Mouse (Mus musculus) embryonic facial prominence, embryonic 12.5 days (tissue): ENCODE results near the gene Fthl17a. TPM values are rescaled to one million over a fixed set of nuclear protein-coding genes. Genes with fewer than 3 reads are reported as not detected.

Experiments
- ATAC-seq: fragments of 200-750 bp; cut with Nextera tagmentation; 2 replicates; pipeline ENCODE4 v1.8.0; 2017; ENCODE audit not compliant: insufficient number of reproducible peaks, insufficient read depth, low FRiP score, low TSS enrichment
- H3K27ac ChIP-seq: fragments of 300-500 bp; sonication (generic); 2 replicates; pipeline ENCODE4 v1.5.1; 2016; ENCODE audit warnings: mild to moderate bottlenecking
- H3K27me3 ChIP-seq: fragments of 300-500 bp; sonication (generic); 2 replicates; pipeline ENCODE4 v1.6.1; 2016; ENCODE audit warnings: mild to moderate bottlenecking, moderate library complexity
- H3K36me3 ChIP-seq: fragments of 300-500 bp; sonication (generic); 2 replicates; pipeline ENCODE4 v1.6.1; 2016; ENCODE audit warnings: mild to moderate bottlenecking
- H3K4me1 ChIP-seq: fragments of 300-500 bp; sonication (generic); 2 replicates; pipeline ENCODE4 v1.6.1; 2016
- H3K4me2 ChIP-seq: fragments of 300-500 bp; sonication (generic); replicated peaks from 2 replicates; pipeline ENCODE4 v1.6.1; 2016; ENCODE audit warnings: mild to moderate bottlenecking, moderate library complexity
- H3K4me3 ChIP-seq: fragments of 300-500 bp; sonication (generic); 2 replicates; pipeline ENCODE4 v1.5.1; 2016; ENCODE audit warnings: mild to moderate bottlenecking
- H3K9ac ChIP-seq: fragments of 300-500 bp; sonication (generic); 2 replicates; pipeline ENCODE4 v1.6.1; 2016; ENCODE audit warnings: mild to moderate bottlenecking, moderate library complexity
- H3K9me3 ChIP-seq: fragments of 300-500 bp; sonication (generic); 2 replicates; pipeline ENCODE4 v1.6.1; 2016; ENCODE audit warnings: mild to moderate bottlenecking, moderate library complexity
- WGBS: fragments of 180-500 bp; shearing (Covaris S2); methylation state at CpG from one replicate; pipeline ENCODE4 v1.1.7; 2016; 5-methylcytosine and 5-hydroxymethylcytosine counted together
- polyA plus RNA-seq: library from polyadenylated mRNA; unstranded; fragments of >200 nt; fragmentation: Nextera tagmentation; extraction: Ambion mirVana; gene quantifications from 2 replicates; pipeline ENCODE4 v1.2.1, GENCODE M21; 2016

Fthl17a gene
- polyA plus RNA-seq, result not detected in 2 replicates

- no peak within 1 kb of the TSS for H3K9ac ChIP-seq
- no peak for ATAC-seq
- no peak within 1 kb of the TSS for H3K4me3 ChIP-seq
- no peaks in the 10 kb centered on the region for H3K36me3 ChIP-seq
- no peak within 1 kb of the TSS for H3K4me2 ChIP-seq
- no peaks in the 10 kb centered on the region for H3K27me3 ChIP-seq
- H3K27ac ChIP-seq, result no peak within 1 kb of the TSS
- WGBS, result 89% methylated on average over 2 of the region's 2 CpGs
- H3K4me1 ChIP-seq, result no peaks in the 10 kb centered on the region
- H3K9me3 ChIP-seq, result no peaks in the 10 kb centered on the region
These were observed at the start of gene Fthl17a for GRCm38 (mm10) chrX:85249379-85249778. Gene Fthl17a, plus strand, starts transcription at chrX:85249679.

GRCm38 (mm10) chrX:85207001-85207400 is 42.5 kb upstream of the Fthl17a start:
- Histone ChIP-seq H3K36me3 (no peaks in the 10 kb centered on the region), H3K9ac (no peak overlapping the region), H3K9me3 (no peaks in the 10 kb centered on the region), H3K4me3 (no peak overlapping the region), H3K4me1 (no peaks in the 10 kb centered on the region), H3K4me2 (no peak overlapping the region), H3K27ac (no peak overlapping the region), H3K27me3 (no peaks in the 10 kb centered on the region)
- no peak for ATAC-seq
- 90% methylated on average over 2 of the region's 2 CpGs for WGBS

GRCm38 (mm10) chrX:85226883-85227282 is 22.6 kb upstream of the Fthl17a start:
- H3K9me3 ChIP-seq, result no peaks in the 10 kb centered on the region
- H3K4me1 ChIP-seq, result no peaks in the 10 kb centered on the region
- H3K4me2 ChIP-seq, result no peak overlapping the region
- no peak for ATAC-seq
- H3K36me3 ChIP-seq, result no peaks in the 10 kb centered on the region
- H3K4me3 ChIP-seq, result no peak overlapping the region
- no peak overlapping the region for H3K27ac ChIP-seq
- H3K27me3 ChIP-seq, result no peaks in the 10 kb centered on the region
- H3K9ac ChIP-seq, result no peak overlapping the region

- H3K4me3 ChIP-seq, result no peak overlapping the region
- no peak overlapping the region for H3K4me2 ChIP-seq
- no peak for ATAC-seq
- H3K27ac ChIP-seq, result no peak overlapping the region
- WGBS, result 66% methylated on average over 8 of the region's 8 CpGs
- no peaks in the 10 kb centered on the region for H3K9me3 ChIP-seq
- no peaks in the 10 kb centered on the region for H3K36me3 ChIP-seq
- H3K4me1 ChIP-seq, result no peaks in the 10 kb centered on the region
- no peak overlapping the region for H3K9ac ChIP-seq
- no peaks in the 10 kb centered on the region for H3K27me3 ChIP-seq
These were observed 22.3 kb downstream of the Fthl17a start for GRCm38 (mm10) chrX:85271821-85272220.

GRCm38 (mm10) chrX:85272296-85272695 is 22.8 kb downstream of the Fthl17a start:
- Histone ChIP-seq H3K36me3 (no peaks in the 10 kb centered on the region), H3K9me3 (no peaks in the 10 kb centered on the region), H3K4me2 (no peak overlapping the region), H3K4me3 (no peak overlapping the region), H3K27ac (no peak overlapping the region), H3K9ac (no peak overlapping the region), H3K27me3 (no peaks in the 10 kb centered on the region), H3K4me1 (no peaks in the 10 kb centered on the region)
- ATAC-seq, result no peak
- 57% methylated on average over 6 of the region's 6 CpGs for WGBS

- Histone ChIP-seq H3K27me3 (no peaks in the 10 kb centered on the region), H3K27ac (no peak overlapping the region), H3K4me1 (no peaks in the 10 kb centered on the region), H3K9ac (no peak overlapping the region), H3K9me3 (no peaks in the 10 kb centered on the region), H3K4me2 (no peak overlapping the region), H3K4me3 (no peak overlapping the region), H3K36me3 (no peaks in the 10 kb centered on the region)
- ATAC-seq, result no peak
- 85% methylated on average over 1 of the region's 1 CpGs for WGBS
These were observed 40.4 kb downstream of the Fthl17a start for GRCm38 (mm10) chrX:85289846-85290245.

GRCm38 (mm10) chrX:85292781-85293180 is 43.3 kb downstream of the Fthl17a start:
- ATAC-seq, result no peak
- Histone ChIP-seq H3K36me3 (no peaks in the 10 kb centered on the region), H3K9ac (no peak overlapping the region), H3K27me3 (no peaks in the 10 kb centered on the region), H3K27ac (no peak overlapping the region), H3K9me3 (no peaks in the 10 kb centered on the region), H3K4me1 (no peaks in the 10 kb centered on the region), H3K4me3 (no peak overlapping the region), H3K4me2 (no peak overlapping the region)
- WGBS, result 75% methylated on average over 5 of the region's 5 CpGs

GRCm38 (mm10) chrX:85294001-85294400 is 44.5 kb downstream of the Fthl17a start:
- H3K36me3 ChIP-seq, result no peaks in the 10 kb centered on the region
- H3K4me2 ChIP-seq, result no peak overlapping the region
- 54% methylated on average over 3 of the region's 3 CpGs for WGBS
- no peak overlapping the region for H3K27ac ChIP-seq
- H3K27me3 ChIP-seq, result no peaks in the 10 kb centered on the region
- no peak for ATAC-seq
- no peaks in the 10 kb centered on the region for H3K9me3 ChIP-seq
- no peak overlapping the region for H3K9ac ChIP-seq
- no peak overlapping the region for H3K4me3 ChIP-seq
- H3K4me1 ChIP-seq, result no peaks in the 10 kb centered on the region

GRCm38 (mm10) chrX:85304674-85305073 is 55.2 kb downstream of the Fthl17a start:
- 81% methylated on average over 4 of the region's 4 CpGs for WGBS
- no peaks in the 10 kb centered on the region for H3K9me3 ChIP-seq
- no peak overlapping the region for H3K27ac ChIP-seq
- no peak overlapping the region for H3K4me3 ChIP-seq
- H3K4me2 ChIP-seq, result no peak overlapping the region
- ATAC-seq, result no peak
- H3K27me3 ChIP-seq, result no peaks in the 10 kb centered on the region
- H3K4me1 ChIP-seq, result no peaks in the 10 kb centered on the region
- H3K36me3 ChIP-seq, result no peaks in the 10 kb centered on the region
- H3K9ac ChIP-seq, result no peak overlapping the region

GRCm38 (mm10) chrX:85318576-85318975 is 69.1 kb downstream of the Fthl17a start:
- no peak for ATAC-seq
- H3K9me3 ChIP-seq, result no peaks in the 10 kb centered on the region
- H3K27ac ChIP-seq, result no peak overlapping the region
- no peak overlapping the region for H3K4me3 ChIP-seq
- H3K4me2 ChIP-seq, result no peak overlapping the region
- H3K36me3 ChIP-seq, result no peaks in the 10 kb centered on the region
- H3K9ac ChIP-seq, result no peak overlapping the region
- WGBS, result 75% methylated on average over 4 of the region's 4 CpGs
- H3K27me3 ChIP-seq, result no peaks in the 10 kb centered on the region
- H3K4me1 ChIP-seq, result no peaks in the 10 kb centered on the region

GRCm38 (mm10) chrX:85319193-85319592 is 69.7 kb downstream of the Fthl17a start:
- no peaks in the 10 kb centered on the region for H3K9me3 ChIP-seq
- ATAC-seq, result no peak
- H3K4me3 ChIP-seq, result no peak overlapping the region
- no peaks in the 10 kb centered on the region for H3K4me1 ChIP-seq
- WGBS, result 26% methylated on average over 1 of the region's 1 CpGs
- no peak overlapping the region for H3K27ac ChIP-seq
- no peaks in the 10 kb centered on the region for H3K36me3 ChIP-seq
- H3K9ac ChIP-seq, result no peak overlapping the region
- H3K4me2 ChIP-seq, result no peak overlapping the region
- H3K27me3 ChIP-seq, result no peaks in the 10 kb centered on the region
